Mouse (Mus musculus): ENCODE results near the gene Myog.

- TF ChIP-seq CTCF (conservative IDR thresholded peaks at IDR 0.05; ENCODE audit: insufficient read depth, insufficient read length, low read depth, low read length): no peak
- no peak for TF ChIP-seq POLR2A (IDR thresholded peaks at IDR 0.05; ENCODE audit: low read depth, low read length)
Measured at GRCm38 (mm10) chr1:134270026-134270425, 19.8 kb upstream of the Myog start.

Measured in kidney, adult 2 months (tissue).